Comparison of ENCODE assay signal across 8 mouse cellular contexts in the genomic region with DNA sequence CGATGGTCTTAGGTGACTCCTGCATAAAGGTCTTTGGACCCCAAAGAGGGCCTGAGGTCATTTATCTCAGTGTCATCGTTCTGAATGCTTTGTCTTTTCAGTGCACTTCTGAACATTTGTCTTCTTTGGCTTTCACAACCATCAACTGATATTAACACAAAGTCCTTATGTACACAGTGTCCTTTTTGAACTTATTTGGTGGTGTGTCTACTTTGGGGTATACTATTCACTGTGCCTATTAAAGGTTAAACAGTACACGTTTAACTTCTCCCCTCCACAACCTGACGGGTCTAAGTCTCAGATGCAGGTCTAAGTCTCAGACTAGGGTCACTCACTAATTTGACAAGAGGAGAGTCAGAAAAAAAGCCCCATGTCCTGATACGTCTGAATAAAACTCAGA. TPM values are rescaled to one million over a fixed set of nuclear protein-coding genes. Genes with fewer than 3 reads are reported as not detected.
DNase-seq lines count a peak whose midpoint lies in the region; ATAC-seq and TF ChIP-seq lines count a peak whose summit lies in the region.

No protein-coding gene starts in this region.

- no peak for TF ChIP-seq POLR2A in myocyte (IDR thresholded peaks at IDR 0.05; ENCODE audit: insufficient read length, low read depth)

- H3K36me3 ChIP-seq in kidney, postnatal 0 days (ENCODE audit: insufficient read depth, low read length), result peaks cover 4% of the 10 kb centered on the region; the same call in 1 of the 2 replicates
- H3K36me3 ChIP-seq in embryonic facial prominence, embryonic 11.5 days (replicated peaks; ENCODE audit: control insufficient read depth, insufficient read depth, low read depth, low read length), result no peaks in the 10 kb centered on the region
- peaks cover 40% of the 10 kb centered on the region for H3K36me3 ChIP-seq in intestine, embryonic 14.5 days (ENCODE audit: control insufficient read depth, insufficient read depth, low read length)
- peaks cover 5% of the 10 kb centered on the region for H3K36me3 ChIP-seq in myocyte (ENCODE audit: control insufficient read depth, insufficient read depth)

- no peak for ATAC-seq in kidney, postnatal 0 days (replicated peaks; ENCODE audit: low FRiP score, low read depth)
- no peak for ATAC-seq in embryonic facial prominence, embryonic 11.5 days (replicated peaks; ENCODE audit: insufficient number of reproducible peaks, low FRiP score, low TSS enrichment, low read depth)
- no peak for ATAC-seq in intestine, embryonic 14.5 days (replicated peaks; ENCODE audit: low FRiP score, low TSS enrichment, low read depth)
- no peak for ATAC-seq in erythroid progenitor cell, adult 5-6 weeks (replicated peaks; ENCODE audit: low FRiP score, poor library complexity, severe bottlenecking)

- peak overlapping the region; percentile 74 for H3K9ac ChIP-seq in kidney, postnatal 0 days (ENCODE audit: low read depth, low read length)
- H3K9ac ChIP-seq in embryonic facial prominence, embryonic 11.5 days (replicated peaks; ENCODE audit: low read length), result peak overlapping the region; percentile 87
- peak overlapping the region; percentile 55 for H3K9ac ChIP-seq in intestine, embryonic 14.5 days (ENCODE audit: low read length)

- H3K79me2 ChIP-seq in myocyte (ENCODE audit: control insufficient read depth, insufficient read depth), result peaks cover 49% of the 10 kb centered on the region

- no peaks in the 10 kb centered on the region for H3K9me3 ChIP-seq in kidney, postnatal 0 days (replicated peaks; ENCODE audit: low read length)
- H3K9me3 ChIP-seq in embryonic facial prominence, embryonic 11.5 days (replicated peaks; ENCODE audit: control insufficient read depth, low read length), result no peaks in the 10 kb centered on the region
- no peaks in the 10 kb centered on the region for H3K9me3 ChIP-seq in intestine, embryonic 14.5 days (ENCODE audit: control insufficient read depth, low read length)

- peak overlapping the region; percentile 61 for H3K4me2 ChIP-seq in kidney, postnatal 0 days (ENCODE audit: low read length)
- H3K4me2 ChIP-seq in embryonic facial prominence, embryonic 11.5 days (ENCODE audit: low read depth, low read length), result peak overlapping the region; percentile 55
- peak overlapping the region; percentile 74 for H3K4me2 ChIP-seq in intestine, embryonic 14.5 days (ENCODE audit: low read length)
- peak overlapping the region; percentile 79 for H3K4me2 ChIP-seq in myocyte (ENCODE audit: low read depth)

- DNase-seq in kidney, postnatal 0 days (ENCODE audit: low spot score), result no peak
- no peak for DNase-seq in kidney, adult 11 months
- no peak for DNase-seq in embryonic facial prominence, embryonic 11.5 days (ENCODE audit: low spot score)
- no peak for DNase-seq in intestine, embryonic 14.5 days (ENCODE audit: low spot score)
- no peak for DNase-seq in thymus, adult 18-20 months
- no peak for DNase-seq in adrenal gland, adult 18-20 months (ENCODE audit: low spot score in 2 of 2)

- H3K4me1 ChIP-seq in kidney, postnatal 0 days (replicated peaks; ENCODE audit: insufficient read depth, low read length), result peaks cover 21% of the 10 kb centered on the region
- no peaks in the 10 kb centered on the region; the same call in 1 of the 2 replicates for H3K4me1 ChIP-seq in embryonic facial prominence, embryonic 11.5 days (ENCODE audit: control insufficient read depth, insufficient read depth, low read length)
- peaks cover 30% of the 10 kb centered on the region for H3K4me1 ChIP-seq in intestine, embryonic 14.5 days (replicated peaks; ENCODE audit: control insufficient read depth, insufficient read depth, low read length)

- peak overlapping the region; percentile 96 for H3K27ac ChIP-seq in kidney, postnatal 0 days
- peak overlapping the region; percentile 87; the same call in 1 of the 2 replicates for H3K27ac ChIP-seq in embryonic facial prominence, embryonic 11.5 days (replicated peaks; ENCODE audit: low read depth, low read length)
- H3K27ac ChIP-seq in intestine, embryonic 14.5 days (ENCODE audit: low read depth), result peak overlapping the region; percentile 73; the same call in 1 of the 2 replicates

- H3K4me3 ChIP-seq in kidney, postnatal 0 days (replicated peaks; ENCODE audit: low read depth, low read length), result peak overlapping the region; percentile 76
- peak overlapping the region; percentile 78 for H3K4me3 ChIP-seq in embryonic facial prominence, embryonic 11.5 days (ENCODE audit: low read depth, low read length)
- peak overlapping the region; percentile 98 for H3K4me3 ChIP-seq in intestine, embryonic 14.5 days (ENCODE audit: low read depth, low read length)
- peak overlapping the region; percentile 93 for H3K4me3 ChIP-seq in myocyte

- H3K27me3 ChIP-seq in kidney, postnatal 0 days (ENCODE audit: insufficient read depth, low read length), result no peaks in the 10 kb centered on the region
- no peaks in the 10 kb centered on the region for H3K27me3 ChIP-seq in embryonic facial prominence, embryonic 11.5 days (ENCODE audit: control insufficient read depth, insufficient read depth, low read length)
- no peaks in the 10 kb centered on the region for H3K27me3 ChIP-seq in intestine, embryonic 14.5 days (replicated peaks; ENCODE audit: control insufficient read depth, insufficient read depth, low read length)
- no peaks in the 10 kb centered on the region for H3K27me3 ChIP-seq in myocyte (ENCODE audit: control insufficient read depth, insufficient read depth, insufficient read length)

- peak overlapping the region; percentile 84 for H3ac ChIP-seq in myocyte (ENCODE audit: control insufficient read depth, insufficient read length)

- 17% methylated on average over 5 of the region's 5 CpGs for WGBS in kidney, postnatal 0 days
- 16% methylated on average over 5 of the region's 5 CpGs for WGBS in embryonic facial prominence, embryonic 11.5 days
- WGBS in intestine, embryonic 14.5 days, result 13% methylated on average over 5 of the region's 5 CpGs

- no peak for TF ChIP-seq CTCF in kidney, postnatal 0 days (IDR thresholded peaks at IDR 0.05; ENCODE audit: low read depth)

TF ChIP-seq in myocyte, 11 proteins besides CTCF, POLR2A, EP300 and RAD21:
- no peak for TF ChIP-seq MAX (IDR thresholded peaks at IDR 0.05; ENCODE audit: low read depth)
- TF ChIP-seq CEBPB (IDR thresholded peaks at IDR 0.05; ENCODE audit: insufficient read depth, poor library complexity, severe bottlenecking), result no peak
- TF ChIP-seq SRF (IDR thresholded peaks at IDR 0.05; ENCODE audit: control insufficient read depth, insufficient read length, low read depth), result no peak
- TF ChIP-seq REST (IDR thresholded peaks at IDR 0.05; ENCODE audit: insufficient read depth, insufficient read length), result no peak
- TF ChIP-seq TCF12 (IDR thresholded peaks at IDR 0.05; ENCODE audit: insufficient read depth, poor library complexity, severe bottlenecking), result no peak
- TF ChIP-seq MYOD1 (IDR thresholded peaks at IDR 0.05; ENCODE audit: control insufficient read depth in 1 of 3, insufficient read length in 2 of 3, low read depth in 2 of 3), result no peak
- TF ChIP-seq TCF3 (IDR thresholded peaks at IDR 0.05; ENCODE audit: insufficient read length, low read depth), result no peak
- TF ChIP-seq POLR2AphosphoS2 (IDR thresholded peaks at IDR 0.05; ENCODE audit: insufficient read length, low read depth), result no peak
- no peak for TF ChIP-seq USF1 (IDR thresholded peaks at IDR 0.05; ENCODE audit: low read depth)
- no peak for TF ChIP-seq E2F4 (IDR thresholded peaks at IDR 0.05; ENCODE audit: insufficient read depth)
- no peak for TF ChIP-seq MYOG (IDR thresholded peaks at IDR 0.05; ENCODE audit: control insufficient read depth in 1 of 3, insufficient read depth in 1 of 3, insufficient read length in 2 of 3, low read depth in 2 of 3)

RNA-seq across cellular contexts. Expression of a gene that starts 1.0 kb away (rescaled TPM):
- 25.4 and 26.1 TPM in 2 replicates for polyA plus RNA-seq in kidney, postnatal 0 days (2015; fragmentation: Nextera tagmentation; extraction: Ambion mirVana)
- polyA plus RNA-seq in embryonic facial prominence, embryonic 11.5 days (2014; fragmentation: Nextera tagmentation; extraction: Ambion mirVana), result 50.6 and 56.4 TPM in 2 replicates
- polyA plus RNA-seq in intestine, embryonic 14.5 days (2014; fragmentation: Nextera tagmentation; extraction: Ambion mirVana), result 43.6 and 48.3 TPM in 2 replicates
- polyA plus RNA-seq in myocyte (2012; fragmentation: generic; extraction: Trizol), result 11.4 TPM
- 10 to 100 TPM; 11.0 to 11.1 TPM for total RNA-seq in adrenal gland, adult 18-20 months (2021)
- 33.1 and 36.0 TPM in 2 replicates for total RNA-seq in erythroid progenitor cell, adult 5-6 weeks (2015; ENCODE audit: low replicate concordance)
- total RNA-seq in erythroid progenitor cell, adult 5-6 weeks (2017; ENCODE audit: low replicate concordance), result 31.2 and 35.4 TPM in 2 replicates

RNA-seq across cellular contexts. Expression of a gene that starts 1.1 kb away (rescaled TPM):
- polyA plus RNA-seq in kidney, postnatal 0 days (2015; fragmentation: Nextera tagmentation; extraction: Ambion mirVana), result 18.6 and 19.2 TPM in 2 replicates
- polyA plus RNA-seq in embryonic facial prominence, embryonic 11.5 days (2014; fragmentation: Nextera tagmentation; extraction: Ambion mirVana), result 42.2 and 46.5 TPM in 2 replicates
- 35.7 and 36.1 TPM in 2 replicates for polyA plus RNA-seq in intestine, embryonic 14.5 days (2014; fragmentation: Nextera tagmentation; extraction: Ambion mirVana)
- 5.8 TPM for polyA plus RNA-seq in myocyte (2012; fragmentation: generic; extraction: Trizol)
- total RNA-seq in adrenal gland, adult 18-20 months (2021), result 10 to 100 TPM; 31.2 to 37.8 TPM
- total RNA-seq in erythroid progenitor cell, adult 5-6 weeks (2015; ENCODE audit: low replicate concordance), result 23.5 and 26.3 TPM in 2 replicates
- 16.9 and 21.7 TPM in 2 replicates for total RNA-seq in erythroid progenitor cell, adult 5-6 weeks (2017; ENCODE audit: low replicate concordance)

RNA-seq across cellular contexts. Expression of a gene that starts 40.9 kb away (rescaled TPM):
- 0.61 and 1.0 TPM in 2 replicates for polyA plus RNA-seq in kidney, postnatal 0 days (2015; fragmentation: Nextera tagmentation; extraction: Ambion mirVana)
- 0.04 and 0.11 TPM in 2 replicates for polyA plus RNA-seq in embryonic facial prominence, embryonic 11.5 days (2014; fragmentation: Nextera tagmentation; extraction: Ambion mirVana)
- 0.08 and 0.12 TPM in 2 replicates for polyA plus RNA-seq in intestine, embryonic 14.5 days (2014; fragmentation: Nextera tagmentation; extraction: Ambion mirVana)
- not detected for polyA plus RNA-seq in myocyte (2012; fragmentation: generic; extraction: Trizol)
- total RNA-seq in adrenal gland, adult 18-20 months (2021), result 100 to 1,000 TPM in 1 of 2 experiments, 10 to 100 TPM in 1; 47.6 to 122 TPM
- total RNA-seq in erythroid progenitor cell, adult 5-6 weeks (2015; ENCODE audit: low replicate concordance), result not detected in 2 replicates
- not detected in 2 replicates for total RNA-seq in erythroid progenitor cell, adult 5-6 weeks (2017; ENCODE audit: low replicate concordance)
